In genomic region chr6:58770654-58771218, GRCm38 (mm10) we compare ENCODE assay signal across 8 mouse cellular contexts.
DNase-seq lines count a peak whose midpoint lies in the region; ATAC-seq and TF ChIP-seq lines count a peak whose summit lies in the region.

No protein-coding gene starts in this region.

- no peak overlapping the region for H3K9ac ChIP-seq in ES-Bruce4 (ENCODE audit: low read depth, poor library complexity, severe bottlenecking)
- no peak overlapping the region for H3K9ac ChIP-seq in lung, postnatal 0 days (replicated peaks; ENCODE audit: low read depth)

- peak; percentile 79 for DNase-seq in adrenal gland, postnatal 10 days
- DNase-seq in embryo, embryonic 9.5 days (ENCODE audit: extremely low spot score): peak; percentile 69
- peak; percentile 2 to 21 for DNase-seq in heart, adult 9 months (ENCODE audit: low spot score in 2 of 2)
- DNase-seq in large intestine, adult 2 months (ENCODE audit: low read depth, low spot score): peak; percentile 66
- peak; percentile 81 for DNase-seq in lung, postnatal 0 days (ENCODE audit: low spot score)
- peak; percentile 83 for DNase-seq in retina, postnatal 1 day
- peak; percentile 67 for DNase-seq in yolk sac, embryonic 10.5 days (ENCODE audit: low spot score)

- no peak for TF ChIP-seq POLR2A in ES-Bruce4 (IDR thresholded peaks at IDR 0.05; ENCODE audit: insufficient read depth, low read length)

- H3K36me3 ChIP-seq in ES-Bruce4 (ENCODE audit: control insufficient read depth, insufficient read depth, low read length, poor library complexity, severe bottlenecking): no peaks in the 10 kb centered on the region
- H3K36me3 ChIP-seq in lung, postnatal 0 days (ENCODE audit: insufficient read depth, low read length): no peaks in the 10 kb centered on the region

- peak; percentile 20 for TF ChIP-seq CTCF in ES-Bruce4 (IDR thresholded peaks at IDR 0.05; ENCODE audit: low read depth, low read length)
- peak; percentile 96 for TF ChIP-seq CTCF in lung, postnatal 0 days (IDR thresholded peaks at IDR 0.05)

- H3K9me3 ChIP-seq in ES-Bruce4 (replicated peaks; ENCODE audit: control insufficient read depth, insufficient read depth, low read length, poor library complexity, severe bottlenecking): no peaks in the 10 kb centered on the region
- no peaks in the 10 kb centered on the region for H3K9me3 ChIP-seq in lung, postnatal 0 days (ENCODE audit: low read length)

- H3K27ac ChIP-seq in ES-Bruce4 (ENCODE audit: insufficient read depth, low read length): no peak overlapping the region
- no peak overlapping the region for H3K27ac ChIP-seq in lung, postnatal 0 days (ENCODE audit: low read length)

- ATAC-seq in lung, postnatal 0 days: peak; percentile 25; the same call in 1 of the 2 replicates

- H3K27me3 ChIP-seq in ES-Bruce4 (ENCODE audit: control insufficient read depth, insufficient read depth, low read length, poor library complexity, severe bottlenecking): no peaks in the 10 kb centered on the region
- no peaks in the 10 kb centered on the region for H3K27me3 ChIP-seq in lung, postnatal 0 days (replicated peaks; ENCODE audit: insufficient read depth, low read length)

- no peak for TF ChIP-seq EP300 in ES-Bruce4 (IDR thresholded peaks at IDR 0.05; ENCODE audit: insufficient read depth, low read depth, low read length)
- TF ChIP-seq EP300 in lung, postnatal 0 days (IDR thresholded peaks at IDR 0.05): no peak

- no peak overlapping the region for H3K4me2 ChIP-seq in lung, postnatal 0 days (replicated peaks; ENCODE audit: low read depth, low read length)

- H3K4me3 ChIP-seq in ES-Bruce4 (ENCODE audit: low read depth, low read length): no peak overlapping the region
- no peak overlapping the region for H3K4me3 ChIP-seq in lung, postnatal 0 days (ENCODE audit: low read depth, low read length)

- WGBS in large intestine, adult 2 months: 22% methylated on average over 8 of the region's 8 CpGs
- 16% methylated on average over 8 of the region's 8 CpGs for WGBS in lung, postnatal 0 days

- no peaks in the 10 kb centered on the region for H3K4me1 ChIP-seq in ES-Bruce4 (ENCODE audit: control insufficient read depth, insufficient read depth, low read length)
- no peaks in the 10 kb centered on the region for H3K4me1 ChIP-seq in lung, postnatal 0 days (ENCODE audit: insufficient read depth, low read depth, low read length)

Comparison
In these comparisons a context has a peak if more than half of its experiments do, and no peak if none do; other contexts are left out.
1. DNase-seq: peak in every context shown above with its lines; median percentile 83 in retina, postnatal 1 day; 81 in lung, postnatal 0 days; 79 in adrenal gland, postnatal 10 days; 69 in embryo, embryonic 9.5 days; 67 in yolk sac, embryonic 10.5 days; 66 in large intestine, adult 2 months; 12 in heart, adult 9 months.